Mouse (Mus musculus) kidney, embryonic 14.5 days (tissue): Measurements from ENCODE around the gene Abca2. TPM values are rescaled to one million over a fixed set of nuclear protein-coding genes. Genes with fewer than 3 reads are reported as not detected.

Experiments
- ATAC-seq: fragments of 200-750 bp; cut with Nextera tagmentation; 2 replicates; pipeline ENCODE4 v1.8.0; 2017; ENCODE audit warnings: moderate number of reproducible peaks, mild to moderate bottlenecking, moderate TSS enrichment, moderate library complexity; ENCODE audit not compliant: low FRiP score, low TSS enrichment
- H3K27ac ChIP-seq: fragments of 300-500 bp; sonication (generic); 2 replicates; pipeline ENCODE4 v1.5.1; 2014; ENCODE audit warnings: low read depth, mild to moderate bottlenecking, low read length, moderate library complexity, mixed read lengths
- H3K27me3 ChIP-seq: fragments of 300-500 bp; sonication (generic); 2 replicates; pipeline ENCODE4 v1.6.1; 2014; ENCODE audit warnings: mild to moderate bottlenecking, low read length; ENCODE audit not compliant: control insufficient read depth, insufficient read depth
- H3K36me3 ChIP-seq: fragments of 300-500 bp; sonication (generic); 2 replicates; pipeline ENCODE4 v1.6.1; 2014; ENCODE audit warnings: low read length, mixed read lengths; ENCODE audit not compliant: control insufficient read depth, insufficient read depth
- H3K4me1 ChIP-seq: fragments of 300-500 bp; sonication (generic); 2 replicates; pipeline ENCODE4 v1.6.1; 2014; ENCODE audit warnings: low read length, mixed read lengths; ENCODE audit not compliant: control insufficient read depth, insufficient read depth
- H3K4me2 ChIP-seq: fragments of 300-500 bp; sonication (generic); replicated peaks from 2 replicates; pipeline ENCODE4 v1.6.1; 2014; ENCODE audit warnings: low read depth, mild to moderate bottlenecking, low read length
- H3K4me3 ChIP-seq: fragments of 300-500 bp; sonication (generic); 2 replicates; pipeline ENCODE4 v1.5.1; 2014; ENCODE audit warnings: mild to moderate bottlenecking, low read length
- H3K9ac ChIP-seq: fragments of 300-500 bp; sonication (generic); 2 replicates; pipeline ENCODE4 v1.6.1; 2014; ENCODE audit warnings: low read depth, mild to moderate bottlenecking, low read length, moderate library complexity
- H3K9me3 ChIP-seq: fragments of 300-500 bp; sonication (generic); 2 replicates; pipeline ENCODE4 v1.6.1; 2016; ENCODE audit warnings: low read length; ENCODE audit not compliant: control insufficient read depth
- WGBS: fragments of 180-500 bp; shearing (Covaris S2); extraction: QIAGEN DNeasy Blood & Tissue Kit; methylation state at CpG from one replicate; pipeline ENCODE4 v1.1.7; 2014; 5-methylcytosine and 5-hydroxymethylcytosine counted together
- polyA plus RNA-seq: library from polyadenylated mRNA; unstranded; fragments of >200 nt; fragmentation: Nextera tagmentation; extraction: Ambion mirVana; gene quantifications from 2 replicates; pipeline ENCODE4 v1.2.1, GENCODE M21; 2014

The Abca2 gene
- polyA plus RNA-seq, 1 experiment from 2014 or later: 11.2 TPM

DNA sequence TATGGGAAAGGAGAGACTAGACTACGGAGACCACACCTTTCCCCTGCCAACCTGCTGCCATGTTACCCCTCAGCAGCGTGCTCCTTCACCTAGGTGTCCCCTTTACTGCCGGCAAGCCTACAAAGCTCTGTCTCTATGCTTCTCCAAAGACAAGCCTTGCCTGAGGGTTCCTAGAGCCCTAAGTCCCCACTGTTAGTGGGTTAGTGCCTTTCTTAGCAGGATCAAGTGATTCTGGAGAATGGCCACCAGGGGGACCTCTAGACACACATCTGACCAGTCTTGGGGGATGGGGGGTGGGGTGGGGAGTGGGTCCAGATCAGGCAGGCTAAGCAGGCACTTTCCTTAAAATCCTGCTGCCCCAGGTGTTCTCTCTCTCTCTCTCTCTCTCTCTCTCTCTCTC lies 6.6 kb upstream of the Abca2 start:
- Histone ChIP-seq H3K4me3 (no peak overlapping the region), H3K4me2 (no peak overlapping the region), H3K4me1 (no peaks in the 10 kb centered on the region), H3K27ac (no peak overlapping the region), H3K9ac (no peak overlapping the region), H3K27me3 (peaks cover 7% of the 10 kb centered on the region), H3K9me3 (no peaks in the 10 kb centered on the region), H3K36me3 (no peaks in the 10 kb centered on the region)
- peak; percentile 61 for ATAC-seq
- WGBS: 24% methylated on average over 3 of the region's 3 CpGs

DNA sequence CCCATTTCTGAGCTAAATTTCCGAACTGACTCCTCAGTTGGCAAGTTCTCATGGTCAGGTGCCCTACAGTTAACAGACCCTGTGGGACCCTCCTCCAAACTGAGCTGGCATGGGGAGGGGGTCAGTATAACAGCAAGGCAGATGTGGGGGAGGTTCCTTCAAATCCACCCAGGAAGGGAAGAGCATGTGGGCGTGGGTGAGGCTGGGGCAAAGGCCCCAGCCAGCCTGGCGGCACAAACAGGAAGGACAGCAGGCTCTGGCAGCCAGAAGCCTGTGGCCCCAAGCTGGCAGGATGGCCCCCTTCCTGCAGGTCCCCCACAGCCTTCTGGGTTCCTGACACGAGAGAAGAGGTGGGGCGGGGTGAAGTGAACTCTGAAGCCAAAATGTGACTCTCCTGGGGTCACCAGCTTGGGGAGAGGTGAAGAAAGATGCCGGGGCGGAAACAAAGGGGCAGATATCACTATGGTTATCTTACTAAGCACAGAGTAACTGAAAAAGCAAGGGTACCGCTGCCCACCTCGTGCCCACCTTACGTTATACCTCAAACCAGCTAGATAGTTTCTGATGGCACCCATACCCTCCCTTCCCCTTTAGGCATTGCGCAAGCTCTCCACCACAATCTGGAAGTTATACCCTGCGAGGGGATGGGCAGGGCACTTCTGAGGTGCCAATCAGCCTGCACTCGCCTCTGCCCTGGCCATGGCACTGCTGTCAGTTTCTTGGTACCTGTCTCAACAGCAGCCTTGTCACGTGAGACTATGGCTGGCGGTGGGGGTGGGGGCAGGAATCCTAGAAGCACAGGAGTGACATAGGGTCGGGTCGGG lies 5.7 kb upstream of the Abca2 start, which contains the start of gene Fut7:
Gene Fut7 (plus strand): TSS at position 681 of the 824 bp plus-strand sequence.
- peaks cover 7% of the 10 kb centered on the region for H3K27me3 ChIP-seq
- WGBS: 58% methylated on average over 17 of the region's 17 CpGs
- H3K4me3 ChIP-seq: no peak within 1 kb of the TSS
- no peaks in the 10 kb centered on the region for H3K36me3 ChIP-seq
- no peak within 1 kb of the TSS for H3K4me2 ChIP-seq
- no peaks in the 10 kb centered on the region for H3K9me3 ChIP-seq
- no peak for ATAC-seq
- H3K4me1 ChIP-seq: no peaks in the 10 kb centered on the region
- H3K27ac ChIP-seq: no peak within 1 kb of the TSS
- H3K9ac ChIP-seq: no peak within 1 kb of the TSS

- H3K4me2 ChIP-seq: no peak overlapping the region
- H3K9me3 ChIP-seq: no peaks in the 10 kb centered on the region
- ATAC-seq: no peak
- 69% methylated on average over 1 of the region's 1 CpGs for WGBS
- H3K36me3 ChIP-seq: no peaks in the 10 kb centered on the region
- no peak overlapping the region for H3K27ac ChIP-seq
- H3K4me1 ChIP-seq: no peaks in the 10 kb centered on the region
- H3K9ac ChIP-seq: no peak overlapping the region
- no peak overlapping the region for H3K4me3 ChIP-seq
- peaks cover 7% of the 10 kb centered on the region for H3K27me3 ChIP-seq
These were observed 4.9 kb upstream of the Abca2 start for GRCm38 (mm10) chr2:25423626-25424025.

DNA sequence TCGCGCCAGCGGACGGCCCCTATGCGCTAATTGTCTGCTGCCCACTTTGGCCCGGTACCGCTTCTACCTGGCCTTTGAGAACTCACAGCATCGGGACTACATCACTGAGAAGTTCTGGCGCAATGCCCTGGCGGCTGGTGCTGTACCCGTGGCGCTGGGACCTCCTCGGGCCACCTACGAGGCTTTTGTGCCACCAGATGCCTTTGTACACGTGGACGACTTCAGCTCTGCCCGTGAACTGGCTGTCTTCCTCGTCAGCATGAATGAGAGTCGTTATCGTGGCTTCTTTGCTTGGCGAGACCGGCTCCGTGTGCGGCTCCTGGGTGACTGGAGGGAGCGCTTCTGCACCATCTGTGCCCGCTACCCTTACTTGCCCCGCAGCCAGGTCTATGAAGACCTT lies 3.0 kb upstream of the Abca2 start:
- no peak for ATAC-seq
- Histone ChIP-seq H3K4me3 (no peak overlapping the region), H3K27me3 (peaks cover 7% of the 10 kb centered on the region), H3K27ac (no peak overlapping the region), H3K9me3 (no peaks in the 10 kb centered on the region), H3K4me2 (no peak overlapping the region), H3K36me3 (no peaks in the 10 kb centered on the region), H3K4me1 (peaks cover 10% of the 10 kb centered on the region; the same call in 1 of the 2 replicates), H3K9ac (no peak overlapping the region)
- 60% methylated on average over 27 of the region's 27 CpGs for WGBS

- Histone ChIP-seq H3K9me3 (no peaks in the 10 kb centered on the region), H3K9ac (no peak overlapping the region), H3K36me3 (no peaks in the 10 kb centered on the region), H3K4me1 (peaks cover 16% of the 10 kb centered on the region), H3K4me3 (no peak overlapping the region), H3K27ac (no peak overlapping the region), H3K27me3 (peaks cover 7% of the 10 kb centered on the region), H3K4me2 (no peak overlapping the region)
- 35% methylated on average over 5 of the region's 5 CpGs for WGBS
- ATAC-seq: no peak
These were observed 1.7 kb upstream of the Abca2 start for GRCm38 (mm10) chr2:25426721-25427191.

DNA sequence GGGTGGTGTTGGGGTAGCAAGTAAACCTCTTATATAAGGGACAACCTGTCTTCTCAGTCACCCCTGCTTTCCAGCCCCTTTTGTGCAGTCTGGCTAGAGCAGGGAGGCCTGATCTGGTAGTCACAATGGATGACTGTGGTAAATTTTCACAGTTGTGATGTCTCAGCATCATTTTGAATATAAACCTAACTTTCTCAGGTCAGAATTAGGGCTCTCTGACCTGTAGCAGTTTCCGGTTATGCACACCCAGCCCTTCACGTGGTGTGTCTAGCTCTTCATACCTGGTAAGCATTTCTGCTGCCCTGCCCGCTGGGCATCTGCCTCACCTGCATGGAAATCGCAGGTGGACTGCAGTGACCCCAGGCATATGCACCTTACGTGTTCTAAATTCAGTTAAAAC lies 1.2 kb upstream of the Abca2 start:
- Histone ChIP-seq H3K27me3 (peaks cover 7% of the 10 kb centered on the region), H3K9ac (no peak overlapping the region), H3K4me1 (peaks cover 16% of the 10 kb centered on the region), H3K4me2 (no peak overlapping the region), H3K27ac (no peak overlapping the region), H3K9me3 (no peaks in the 10 kb centered on the region), H3K4me3 (no peak overlapping the region), H3K36me3 (no peaks in the 10 kb centered on the region)
- WGBS: 90% methylated on average over 5 of the region's 5 CpGs
- ATAC-seq: no peak

DNA sequence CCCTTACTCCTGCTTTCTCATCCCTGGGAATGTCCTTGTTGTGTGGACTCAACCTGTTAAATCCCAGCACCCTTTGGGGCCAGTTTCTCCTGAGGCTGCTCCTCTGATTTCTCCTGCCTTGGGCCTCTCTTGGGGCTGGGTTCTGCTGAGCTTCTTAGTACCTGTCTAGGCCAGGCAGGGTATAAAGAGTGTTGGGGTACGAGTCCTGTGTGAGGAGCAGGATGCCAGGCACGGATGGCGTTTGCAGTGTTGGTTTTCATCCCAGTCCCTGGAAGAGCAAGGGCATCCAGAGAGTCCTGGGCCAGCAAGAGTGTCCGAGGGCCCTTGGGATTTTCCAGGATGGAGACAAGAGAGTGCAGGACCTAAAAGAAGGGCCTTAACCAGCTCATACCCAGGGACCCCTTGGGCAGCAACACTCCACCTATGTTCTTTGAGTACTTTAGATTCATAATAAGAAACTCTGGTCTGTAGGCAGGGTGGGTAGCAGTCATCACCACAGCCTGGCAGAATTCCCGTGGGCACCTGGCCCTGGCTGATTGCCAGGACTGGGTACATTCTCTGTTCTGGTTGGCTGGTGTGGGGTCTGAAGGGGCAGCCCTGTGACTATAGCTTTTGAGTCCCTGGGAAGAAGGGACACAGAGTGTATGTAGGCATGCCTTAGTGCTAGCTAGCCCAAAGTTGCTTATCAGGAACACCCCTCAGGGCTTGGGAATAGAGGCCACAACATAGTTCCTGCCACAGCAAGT lies 1.1 kb downstream of the Abca2 start:
- Histone ChIP-seq H3K27me3 (peaks cover 6% of the 10 kb centered on the region), H3K4me2 (peak overlapping the region; percentile 94), H3K36me3 (no peaks in the 10 kb centered on the region), H3K9me3 (no peaks in the 10 kb centered on the region), H3K27ac (no peak overlapping the region), H3K4me3 (peak overlapping the region; percentile 75), H3K9ac (peak overlapping the region; percentile 84), H3K4me1 (peaks cover 16% of the 10 kb centered on the region)
- ATAC-seq: no peak
- 65% methylated on average over 5 of the region's 5 CpGs for WGBS

DNA sequence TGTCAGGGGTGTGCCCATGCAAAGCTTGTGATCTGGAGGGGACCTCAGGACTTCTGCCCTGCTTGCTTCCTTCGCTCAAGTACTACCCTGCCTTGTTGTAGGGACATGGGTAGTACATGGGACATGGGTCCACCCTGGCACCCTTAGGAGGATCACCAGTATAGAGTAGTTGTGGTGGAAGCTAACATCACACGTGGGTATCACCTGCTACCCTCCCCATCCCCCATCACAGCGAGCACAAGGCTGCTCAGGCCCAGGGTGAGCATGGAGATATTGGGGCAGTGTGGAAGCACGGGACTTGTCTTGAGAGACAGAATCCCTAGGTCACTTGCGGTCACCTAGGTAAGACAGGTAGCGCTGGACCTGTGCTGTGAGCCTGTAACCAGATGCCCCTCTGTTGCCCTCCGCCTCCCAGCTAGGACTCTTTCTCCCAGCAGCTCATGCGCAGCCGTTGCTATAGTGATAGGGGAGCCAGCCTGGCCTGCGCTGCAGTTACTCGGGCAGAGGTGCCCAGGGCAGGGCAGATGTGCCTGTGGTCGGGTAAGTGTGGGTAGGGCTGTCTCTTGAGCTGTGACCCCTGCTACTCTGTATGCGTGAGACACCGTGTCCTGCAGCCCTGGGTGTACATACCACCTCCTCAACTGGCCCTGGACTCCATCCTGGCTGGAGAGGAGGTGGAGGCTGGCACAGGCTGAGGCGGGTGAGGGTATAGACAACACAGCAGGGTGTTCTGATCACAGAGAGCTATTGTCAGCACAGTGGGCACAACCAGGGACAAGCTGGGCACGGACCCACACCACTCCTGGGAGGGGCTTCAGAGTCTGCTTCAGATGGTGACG lies 2.1 kb downstream of the Abca2 start:
- H3K27ac ChIP-seq: no peak overlapping the region
- H3K4me2 ChIP-seq: 0 out of 2 replicates have a peak overlapping the region, but pooled peaks have one; percentile 11
- peaks cover 16% of the 10 kb centered on the region for H3K4me1 ChIP-seq
- H3K36me3 ChIP-seq: no peaks in the 10 kb centered on the region
- no peaks in the 10 kb centered on the region; the same call in 1 of the 2 replicates for H3K27me3 ChIP-seq
- no peak overlapping the region for H3K4me3 ChIP-seq
- WGBS: 53% methylated on average over 17 of the region's 17 CpGs
- H3K9me3 ChIP-seq: no peaks in the 10 kb centered on the region
- peak; percentile 60 for ATAC-seq
- no peak overlapping the region for H3K9ac ChIP-seq
